Mouse (Mus musculus) erythroblast, embryonic 14.5 days (primary cell): ENCODE measurements around the gene Tsfm.

Source experiments
- GATA1 ChIP-seq: IDR thresholded peaks from 2 replicates; pipeline ENCODE4 v1.6.1; 2012; ENCODE audit warnings: low read length, inconsistent platforms, mixed read lengths
- TAL1 ChIP-seq: IDR thresholded peaks from 3 replicates; pipeline ENCODE4 v1.6.1; 2012; ENCODE audit warnings: low read length, inconsistent platforms, mixed read lengths

- TF ChIP-seq GATA1 (no peak), TAL1 (no peak)
Observed at GRCm38 (mm10) chr10:127003806-127004205, 26.8 kb downstream of the Tsfm start.
